Mouse (Mus musculus) right cerebral cortex, postnatal 10 days (tissue): ENCODE data around the gene Ptdss2.

Experiments
- DNase-seq, 2 experiments: peaks; one replicate each; pipeline ENCODE4 v3.0.0; 2021; ENCODE audit warnings: low spot score in 2 of 2

The Ptdss2 gene

GRCm38 (mm10) chr7:141122689-141123516 lies 721 bp downstream of the Ptdss2 start:
- peak; percentile 91 to 92 for DNase-seq

- no peak for DNase-seq
These were observed 1.3 kb downstream of the Ptdss2 start for GRCm38 (mm10) chr7:141123517-141123856.

GRCm38 (mm10) chr7:141131024-141131820 lies 9.0 kb downstream of the Ptdss2 start:
- peak; percentile 95 for DNase-seq

GRCm38 (mm10) chr7:141131904-141132755 lies 9.9 kb downstream of the Ptdss2 start:
- no peak for DNase-seq

GRCm38 (mm10) chr7:141141326-141141725 lies 19.1 kb downstream of the Ptdss2 start:
- no peak for DNase-seq

DNA sequence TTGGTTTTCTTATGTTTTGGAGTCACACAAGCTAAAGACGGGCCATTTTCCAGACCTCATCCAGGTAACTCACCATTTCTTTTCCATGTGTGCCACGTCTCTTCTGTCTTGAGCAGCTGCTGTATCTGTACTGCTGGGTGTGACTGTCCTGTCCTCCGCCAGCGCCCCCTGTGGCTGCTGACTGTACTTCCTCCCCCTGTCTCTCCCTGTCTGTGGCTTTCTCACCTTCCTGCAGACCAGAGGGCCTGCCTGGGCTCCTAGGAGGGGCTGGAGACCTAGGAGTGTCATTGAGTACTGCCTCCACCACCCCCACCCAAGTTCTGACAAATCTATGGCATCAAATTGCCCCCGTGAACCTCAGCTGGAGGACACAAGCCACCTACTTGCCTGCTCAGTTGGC lies 20.9 kb downstream of the Ptdss2 start:
- DNase-seq = no peak

DNA sequence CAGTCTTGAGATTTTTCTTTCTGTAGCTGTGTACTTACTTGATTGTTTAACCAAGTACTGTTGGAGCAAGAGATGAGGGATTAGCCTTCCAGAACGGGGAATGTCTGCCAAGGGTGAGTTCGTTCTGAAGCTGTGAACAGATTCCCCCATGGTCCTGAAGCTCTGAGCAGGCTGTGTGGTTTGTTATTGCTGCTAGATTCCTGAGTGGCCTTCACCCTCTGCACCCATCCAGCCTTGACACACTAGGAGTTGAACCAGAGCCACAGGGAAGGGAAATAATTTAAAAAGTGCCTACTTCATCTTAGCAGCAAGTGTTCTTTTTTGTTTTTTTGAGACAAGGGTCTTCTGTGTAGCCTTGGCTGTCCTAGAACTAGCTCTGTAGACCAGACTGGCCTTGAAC lies 21.7 kb downstream of the Ptdss2 start:
- DNase-seq = no peak

GRCm38 (mm10) chr7:141144650-141145049 lies 22.5 kb downstream of the Ptdss2 start:
- no peak for DNase-seq

GRCm38 (mm10) chr7:141145403-141145802 lies 23.2 kb downstream of the Ptdss2 start:
- no peak for DNase-seq

DNA sequence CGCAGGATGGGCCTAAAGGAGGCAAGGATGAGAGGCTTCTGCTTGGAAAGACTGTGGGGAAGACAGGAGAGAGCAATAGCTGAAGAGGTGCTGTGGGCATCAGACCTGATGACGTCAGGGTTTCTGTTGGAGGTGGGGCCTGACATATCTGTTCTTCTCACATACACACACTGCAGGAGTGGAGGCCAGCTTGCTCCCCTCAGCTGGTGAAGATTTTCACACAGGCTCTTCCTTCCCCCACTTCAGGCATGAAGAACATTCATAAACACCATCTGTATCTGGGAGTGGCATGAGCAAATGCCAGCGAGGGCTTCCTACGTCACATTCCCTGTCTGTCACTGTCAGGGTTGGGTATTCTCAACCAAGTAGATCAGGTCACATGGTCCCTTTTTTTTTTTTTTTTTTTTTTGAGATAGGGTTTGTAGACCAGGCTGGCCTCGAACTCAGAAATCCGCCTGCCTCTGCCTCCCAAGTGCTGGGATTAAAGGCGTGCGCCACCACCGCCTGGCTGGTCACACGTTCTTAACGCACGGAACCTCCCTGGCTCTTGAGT lies 23.9 kb downstream of the Ptdss2 start:
- DNase-seq = no peak

DNA sequence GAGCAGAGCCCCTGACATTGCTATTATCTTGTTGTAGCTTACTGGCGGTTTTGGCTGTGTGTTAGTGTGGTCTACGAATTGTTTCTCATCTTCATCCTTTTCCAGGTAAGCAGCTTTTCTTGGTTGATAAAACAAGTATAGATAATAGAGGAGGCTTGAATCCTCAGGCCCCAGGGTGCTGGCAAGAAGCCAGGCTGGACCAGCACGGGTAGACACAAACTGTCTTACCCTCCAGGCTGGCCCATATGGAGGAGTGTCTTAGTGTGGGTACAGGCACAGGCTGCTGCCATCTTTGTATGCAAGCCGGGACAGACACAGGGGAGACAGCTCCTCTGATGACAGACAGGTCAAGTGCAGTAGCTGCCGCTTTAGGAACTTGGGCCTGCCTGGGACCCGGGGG lies 24.9 kb downstream of the Ptdss2 start:
- no peak for DNase-seq

DNA sequence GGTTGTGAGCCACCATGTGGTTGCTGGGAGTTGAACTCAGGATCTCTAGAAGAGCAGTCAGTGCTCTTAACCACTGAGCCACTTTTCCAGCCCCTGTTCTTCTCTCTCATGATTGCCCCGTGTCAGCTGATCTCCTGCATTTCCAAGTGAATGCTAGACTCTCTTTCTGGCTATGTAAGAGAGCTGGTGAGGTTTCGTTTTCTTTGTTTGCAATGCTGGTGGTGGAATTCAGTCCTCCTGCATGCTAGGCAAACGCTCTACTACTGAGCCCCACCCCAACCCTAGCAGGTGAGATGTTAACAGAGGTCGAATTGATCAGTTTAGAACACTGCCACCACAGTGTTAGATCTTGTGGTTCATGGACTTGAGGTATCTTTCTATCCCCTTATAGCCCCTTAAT lies 26.5 kb downstream of the Ptdss2 start:
- no peak for DNase-seq

- DNase-seq = no peak
These were observed 33.2 kb downstream of the Ptdss2 start for GRCm38 (mm10) chr7:141155362-141155761.

DNA sequence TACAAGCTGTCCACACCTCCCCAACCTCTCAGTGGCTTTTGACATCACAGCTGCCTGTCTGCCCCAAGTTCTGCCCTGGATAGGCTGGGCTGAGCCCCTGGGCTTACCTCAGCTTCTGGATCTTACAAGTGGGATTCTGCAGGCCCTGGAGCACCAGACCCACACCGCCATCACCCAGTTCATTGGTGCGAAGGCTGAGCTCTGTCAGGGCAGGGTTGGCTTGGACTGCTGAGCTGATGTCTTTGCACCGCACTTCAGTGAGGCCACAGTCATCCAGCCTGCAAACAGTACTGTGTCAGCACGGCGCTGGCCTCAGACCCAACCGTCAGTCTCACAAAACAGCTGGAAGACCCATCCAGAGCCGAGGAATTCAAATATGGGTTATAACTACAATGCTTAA lies 42.2 kb downstream of the Ptdss2 start:
- no peak for DNase-seq

DNA sequence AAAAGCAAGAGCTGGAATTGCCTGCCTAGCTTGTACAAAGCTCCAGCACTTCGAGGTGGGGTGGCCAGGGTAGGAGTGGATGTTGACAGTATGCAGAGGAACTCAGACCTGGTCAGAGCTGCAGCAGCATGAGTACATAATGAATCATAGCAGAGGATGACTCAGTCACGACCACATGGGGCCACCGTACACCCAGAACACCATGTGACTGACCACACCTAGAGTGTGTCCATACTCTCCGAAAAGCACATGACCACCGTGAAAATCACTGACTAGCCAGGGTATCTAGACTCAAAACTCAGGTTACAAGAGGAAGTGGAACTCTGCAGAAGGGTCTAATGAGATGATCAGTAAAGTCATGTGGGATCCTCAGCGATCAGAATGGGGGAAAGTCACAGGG lies 42.7 kb downstream of the Ptdss2 start:
- DNase-seq = no peak

DNA sequence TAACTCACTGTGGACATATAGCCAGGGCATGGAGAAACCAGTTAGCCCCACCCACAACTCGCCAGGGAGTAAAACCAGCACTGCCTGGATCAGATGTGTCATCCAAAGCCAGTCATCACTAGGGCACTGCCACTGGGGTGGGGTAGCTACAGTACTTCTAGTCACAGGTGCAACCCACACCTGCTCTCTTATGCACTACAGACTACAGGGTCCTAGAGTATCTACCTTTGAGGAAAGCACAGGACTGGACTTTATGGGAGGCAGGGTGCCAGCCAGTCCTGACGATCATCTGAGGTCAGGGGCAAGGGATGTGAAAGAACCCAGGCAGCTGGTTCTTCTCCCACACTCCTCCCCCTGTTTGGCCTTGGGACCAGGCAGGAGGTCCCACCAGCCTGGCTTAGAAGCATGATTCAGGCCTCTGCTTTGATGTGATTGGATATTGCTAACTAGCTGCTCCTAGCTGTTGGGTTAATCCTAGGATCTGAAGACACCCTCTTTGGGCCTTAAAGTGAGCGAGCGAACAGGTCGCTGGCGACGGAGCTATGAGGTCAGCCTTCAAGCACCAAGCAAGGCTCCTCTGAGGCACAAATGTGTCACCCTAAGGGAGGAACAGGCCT lies 45.8 kb downstream of the Ptdss2 start:
- no peak for DNase-seq

DNA sequence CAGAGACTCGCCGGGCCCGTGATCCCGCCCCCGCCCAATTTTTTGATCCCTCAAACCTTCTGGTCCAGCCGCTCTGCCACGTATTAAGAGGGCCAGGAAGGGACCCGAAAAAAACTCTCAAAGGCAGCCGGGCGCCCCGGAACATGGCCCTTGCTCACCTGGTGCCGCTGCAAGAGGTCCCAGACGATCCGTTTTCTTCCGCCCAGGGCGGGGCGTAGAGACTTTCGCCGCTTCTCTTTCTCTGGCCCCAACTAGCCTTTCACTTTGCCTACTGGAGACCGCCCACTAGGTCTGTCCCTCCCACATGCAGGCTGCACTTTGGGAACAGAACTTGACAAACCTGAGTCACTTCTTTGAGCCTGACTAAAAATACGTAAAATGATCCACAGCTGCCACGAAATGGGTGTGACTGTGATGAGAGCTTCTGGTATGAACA lies 46.4 kb downstream of the Ptdss2 start:
- no peak for DNase-seq

- DNase-seq = no peak
These were observed 47.1 kb downstream of the Ptdss2 start for GRCm38 (mm10) chr7:141169300-141169699.

- no peak for DNase-seq
These were observed 47.7 kb downstream of the Ptdss2 start for GRCm38 (mm10) chr7:141169866-141170265.

GRCm38 (mm10) chr7:141172116-141173006 lies 50.2 kb downstream of the Ptdss2 start, which contains the start of gene Rnh1:
Rnh1 (minus strand) TSS chr7:141172857.
- peak; percentile 97 for DNase-seq
